Mouse (Mus musculus) stomach, embryonic 16.5 days (tissue): ENCODE measurements around the gene Atf2. TPM values are rescaled to one million over a fixed set of nuclear protein-coding genes. Genes with fewer than 3 reads are reported as not detected.
A peak's percentile ranks its signal among the peaks of the same experiment; 100 is the strongest.
"Not testable (repeated sequence)": the region's sequence is repeated elsewhere in the genome, so short reads cannot be mapped to it uniquely, and the experiment has no call there.

Source experiments
- ATAC-seq: fragments of 200-750 bp; cut with Nextera tagmentation; 2 replicates; pipeline ENCODE4 v1.8.0; 2017; ENCODE audit warnings: moderate number of reproducible peaks, moderate TSS enrichment; ENCODE audit not compliant: insufficient read depth, low FRiP score
- H3K27ac ChIP-seq: fragments of 300-500 bp; sonication (generic); 2 replicates; pipeline ENCODE4 v1.5.1; 2014; ENCODE audit warnings: low read length
- H3K27me3 ChIP-seq: fragments of 300-500 bp; sonication (generic); 2 replicates; pipeline ENCODE4 v1.6.1; 2014; ENCODE audit warnings: low read length, control low read depth, mixed read lengths; ENCODE audit not compliant: control insufficient read depth, insufficient read depth
- H3K36me3 ChIP-seq: fragments of 300-500 bp; sonication (generic); 2 replicates; pipeline ENCODE4 v1.6.1; 2014; ENCODE audit warnings: low read length; ENCODE audit not compliant: control insufficient read depth, insufficient read depth
- H3K4me1 ChIP-seq: fragments of 300-500 bp; sonication (generic); 2 replicates; pipeline ENCODE4 v1.6.1; 2014; ENCODE audit warnings: low read length, control low read depth, mixed read lengths; ENCODE audit not compliant: control insufficient read depth, insufficient read depth
- H3K4me2 ChIP-seq: fragments of 300-500 bp; sonication (generic); 2 replicates; pipeline ENCODE4 v1.6.1; 2014; ENCODE audit warnings: low read depth, low read length, mixed read lengths
- H3K4me3 ChIP-seq: fragments of 300-500 bp; sonication (generic); replicated peaks from 2 replicates; pipeline ENCODE4 v1.5.1; 2014; ENCODE audit warnings: mild to moderate bottlenecking, low read length
- H3K9ac ChIP-seq: fragments of 300-500 bp; sonication (generic); 2 replicates; pipeline ENCODE4 v1.6.1; 2014; ENCODE audit warnings: low read length
- H3K9me3 ChIP-seq: fragments of 300-500 bp; sonication (generic); replicated peaks from 2 replicates; pipeline ENCODE4 v1.6.1; 2016; ENCODE audit warnings: low read length, control low read depth; ENCODE audit not compliant: control insufficient read depth
- WGBS: fragments of 180-500 bp; shearing (Covaris S2); extraction: QIAGEN DNeasy Blood & Tissue Kit; methylation state at CpG from one replicate; pipeline ENCODE4 v1.1.7; 2014; 5-methylcytosine and 5-hydroxymethylcytosine counted together
- polyA plus RNA-seq: library from polyadenylated mRNA; unstranded; fragments of >200 nt; fragmentation: Nextera tagmentation; extraction: Ambion mirVana; gene quantifications from 2 replicates; pipeline ENCODE4 v1.2.1, GENCODE M21; 2015

Gene Atf2
- polyA plus RNA-seq, 1 experiment from 2014 or later: 65.4 TPM

- no peaks in the 10 kb centered on the region for H3K36me3 ChIP-seq
- no peak overlapping the region for H3K27ac ChIP-seq
- H3K9me3 ChIP-seq: no peaks in the 10 kb centered on the region
- H3K9ac ChIP-seq: no peak overlapping the region
- ATAC-seq: no peak
- H3K27me3 ChIP-seq: no peaks in the 10 kb centered on the region
- no peak overlapping the region for H3K4me3 ChIP-seq
- 0 out of 2 replicates have a peak, but pooled peaks cover 2% of the 10 kb centered on the region for H3K4me1 ChIP-seq
- 67% methylated on average over 1 of the region's 1 CpGs for WGBS
- H3K4me2 ChIP-seq: no peak overlapping the region
Observed at GRCm38 (mm10) chr2:73856246-73856645, 36.2 kb downstream of the Atf2 start.

GRCm38 (mm10) chr2:73834406-73835015, 57.9 kb downstream of the Atf2 start:
- Histone ChIP-seq H3K4me1 (no peaks in the 10 kb centered on the region), H3K36me3 (peaks cover 7% of the 10 kb centered on the region; the same call in 1 of the 2 replicates), H3K9me3 (no peaks in the 10 kb centered on the region), H3K4me3 (no peak overlapping the region), H3K4me2 (no peak overlapping the region), H3K27ac (no peak overlapping the region), H3K9ac (no peak overlapping the region), H3K27me3 (no peaks in the 10 kb centered on the region)
- ATAC-seq: no peak
- 59% methylated on average over 2 of the region's 2 CpGs for WGBS

- no peak overlapping the region for H3K4me2 ChIP-seq
- no peak overlapping the region for H3K4me3 ChIP-seq
- WGBS: 60% methylated on average over 1 of the region's 1 CpGs
- H3K9me3 ChIP-seq: no peaks in the 10 kb centered on the region
- no peaks in the 10 kb centered on the region for H3K27me3 ChIP-seq
- H3K9ac ChIP-seq: no peak overlapping the region
- peaks cover 12% of the 10 kb centered on the region; the same call in 1 of the 2 replicates for H3K36me3 ChIP-seq
- H3K4me1 ChIP-seq: no peaks in the 10 kb centered on the region
- no peak for ATAC-seq
- no peak overlapping the region for H3K27ac ChIP-seq
Observed at GRCm38 (mm10) chr2:73833284-73833683, 59.2 kb downstream of the Atf2 start.

- Histone ChIP-seq H3K9me3 (no peaks in the 10 kb centered on the region), H3K27ac (no peak overlapping the region), H3K27me3 (no peaks in the 10 kb centered on the region), H3K9ac (no peak overlapping the region), H3K4me1 (no peaks in the 10 kb centered on the region), H3K36me3 (peaks cover 13% of the 10 kb centered on the region), H3K4me2 (no peak overlapping the region), H3K4me3 (no peak overlapping the region)
- no peak for ATAC-seq
- WGBS: 80% methylated on average over 4 of the region's 4 CpGs
Observed at GRCm38 (mm10) chr2:73818742-73819141, 73.7 kb downstream of the Atf2 start.

- ATAC-seq: no peak
- no peak overlapping the region for H3K4me3 ChIP-seq
- H3K9me3 ChIP-seq: no peaks in the 10 kb centered on the region
- no peaks in the 10 kb centered on the region for H3K27me3 ChIP-seq
- H3K4me2 ChIP-seq: no peak overlapping the region
- H3K36me3 ChIP-seq: no peaks in the 10 kb centered on the region
- no peak overlapping the region for H3K9ac ChIP-seq
- H3K27ac ChIP-seq: no peak overlapping the region
- H3K4me1 ChIP-seq: no peaks in the 10 kb centered on the region
- WGBS: 82% methylated on average over 8 of the region's 8 CpGs
Observed at GRCm38 (mm10) chr2:73807609-73808008, 84.8 kb downstream of the Atf2 start.

GRCm38 (mm10) chr2:73800127-73800526, 92.3 kb downstream of the Atf2 start:
- WGBS: 89% methylated on average over 9 of the region's 9 CpGs
- H3K4me3 ChIP-seq, H3K9ac ChIP-seq, H3K27me3 ChIP-seq, H3K4me2 ChIP-seq, H3K27ac ChIP-seq, H3K4me1 ChIP-seq, ATAC-seq, H3K9me3 ChIP-seq, H3K36me3 ChIP-seq: not testable (repeated sequence)

- H3K9ac ChIP-seq: no peak overlapping the region
- no peak overlapping the region for H3K4me2 ChIP-seq
- H3K4me1 ChIP-seq: no peaks in the 10 kb centered on the region
- no peaks in the 10 kb centered on the region for H3K9me3 ChIP-seq
- no peaks in the 10 kb centered on the region for H3K27me3 ChIP-seq
- H3K4me3 ChIP-seq: no peak overlapping the region
- ATAC-seq: no peak
- H3K36me3 ChIP-seq: no peaks in the 10 kb centered on the region
- 48% methylated on average over 5 of the region's 5 CpGs for WGBS
- H3K27ac ChIP-seq: no peak overlapping the region
Observed at GRCm38 (mm10) chr2:73798786-73799185, 93.7 kb downstream of the Atf2 start.

- no peaks in the 10 kb centered on the region for H3K4me1 ChIP-seq
- H3K9me3 ChIP-seq: no peaks in the 10 kb centered on the region
- ATAC-seq: no peak
- H3K27me3 ChIP-seq: no peaks in the 10 kb centered on the region
- H3K27ac ChIP-seq: no peak overlapping the region
- no peak overlapping the region for H3K4me2 ChIP-seq
- 55% methylated on average over 4 of the region's 4 CpGs for WGBS
- no peak overlapping the region for H3K9ac ChIP-seq
- no peak overlapping the region for H3K4me3 ChIP-seq
- no peaks in the 10 kb centered on the region for H3K36me3 ChIP-seq
Observed at GRCm38 (mm10) chr2:73798136-73798535, 94.3 kb downstream of the Atf2 start.

GRCm38 (mm10) chr2:73791846-73792630, 100.4 kb downstream of the Atf2 start:
- Histone ChIP-seq H3K4me3 (no peak overlapping the region), H3K9ac (no peak overlapping the region), H3K36me3 (no peaks in the 10 kb centered on the region), H3K27me3 (no peaks in the 10 kb centered on the region), H3K4me1 (no peaks in the 10 kb centered on the region), H3K4me2 (peak overlapping the region; percentile 25; the same call in 1 of the 2 replicates), H3K9me3 (no peaks in the 10 kb centered on the region), H3K27ac (no peak overlapping the region)
- 42% methylated on average over 19 of the region's 19 CpGs for WGBS
- ATAC-seq: no peak
